In the genomic region with DNA sequence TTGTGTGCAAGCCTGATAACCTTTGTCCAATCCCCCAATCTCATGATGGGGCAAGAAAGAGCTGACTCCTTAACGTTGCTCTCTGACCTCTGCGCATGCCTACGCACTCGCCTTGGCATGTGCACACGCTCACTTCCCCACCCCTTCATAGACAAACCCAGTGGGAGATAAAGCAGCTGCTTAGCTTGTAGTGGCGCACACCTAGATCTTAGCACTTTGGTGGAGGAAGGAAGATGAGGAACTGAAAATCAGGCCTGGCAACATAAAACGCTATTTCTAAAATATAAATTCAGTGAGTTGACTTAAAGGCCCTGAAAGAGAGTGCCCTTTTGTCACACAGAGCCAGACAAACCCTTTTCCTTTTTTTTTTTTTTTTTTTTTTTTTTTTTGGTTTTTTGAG, we compare ENCODE assay signal across 32 mouse cellular contexts. TPM values are rescaled to one million over a fixed set of nuclear protein-coding genes. Genes with fewer than 3 reads are reported as not detected.
A peak's percentile ranks its signal among the peaks of the same experiment; 100 is the strongest.
DNase-seq lines count a peak whose midpoint lies in the region; ATAC-seq and TF ChIP-seq lines count a peak whose summit lies in the region.
"Had no signal": no experiment of that assay in that cellular context is flagged by ENCODE, and none has a peak within 500 bp of the region (broad histone marks: within the 10 kb centered on the region; RNA-seq: fewer than 3 reads in every experiment).

No protein-coding gene starts in this region.

- 91% methylated on average over 7 of the region's 7 CpGs for WGBS in midbrain, embryonic 11.5 days

- H3K9ac ChIP-seq in MEL (ENCODE audit: control insufficient read depth, low read depth, low read length, poor library complexity, severe bottlenecking) = no peak overlapping the region
- no peak overlapping the region for H3K9ac ChIP-seq in midbrain, embryonic 11.5 days (ENCODE audit: low read length)
- H3K9ac ChIP-seq: embryonic facial prominence, embryonic 13.5 days; forebrain, embryonic 15.5 days; heart, embryonic 12.5 days; hindbrain, embryonic 14.5 days; limb, embryonic 13.5 days; liver, embryonic 12.5 days; midbrain, embryonic 12.5 days had no signal

- H3K79me2 ChIP-seq in MEL (ENCODE audit: control insufficient read depth, insufficient read depth, low read length, poor library complexity) = no peaks in the 10 kb centered on the region

- peaks cover 0 to 15% of the 10 kb centered on the region in 2 experiments; a peak in 2 of 4 replicates for H3K36me3 ChIP-seq in MEL (ENCODE audit: control insufficient read depth in 1 of 2, insufficient read depth in 2 of 2, low read length in 2 of 2)
- peaks cover 7% of the 10 kb centered on the region for H3K36me3 ChIP-seq in midbrain, embryonic 11.5 days (ENCODE audit: control insufficient read depth, insufficient read depth, low read length)

- TF ChIP-seq CTCF in MEL (IDR thresholded peaks at IDR 0.05 in 2 of 3, conservative IDR thresholded peaks at IDR 0.05 in 1 of 3; ENCODE audit: control insufficient read depth in 1 of 3, insufficient read depth in 1 of 3, low read depth in 2 of 3, low read length in 3 of 3, poor library complexity in 1 of 3, severe bottlenecking in 1 of 3) = no peak

- H3K9me3 ChIP-seq in MEL (replicated peaks; ENCODE audit: insufficient read depth, low read length) = no peaks in the 10 kb centered on the region
- no peaks in the 10 kb centered on the region for H3K9me3 ChIP-seq in midbrain, embryonic 11.5 days (ENCODE audit: control insufficient read depth, low read length)
- H3K9me3 ChIP-seq: embryonic facial prominence, embryonic 13.5 days; forebrain, embryonic 10.5 days; forebrain, embryonic 15.5 days; heart, embryonic 12.5 days; limb, embryonic 13.5 days; liver, embryonic 12.5 days; midbrain, embryonic 12.5 days had no signal

- DNase-seq in B cell, adult 2 months = peak; percentile 45 to 52
- DNase-seq in MEL (ENCODE audit: low read depth, low spot score) = peak; percentile 88
- peak; percentile 68 to 74 for DNase-seq in spleen, postnatal 36 days (ENCODE audit: low spot score in 2 of 2)
- no peak for DNase-seq in midbrain, embryonic 11.5 days (ENCODE audit: low spot score, missing footprints)
- DNase-seq in adrenal gland, adult (ENCODE audit: inconsistent age in 2 of 2, low spot score in 1 of 2) = no peak
- DNase-seq in adrenal gland, postnatal 4 days (ENCODE audit: low spot score in 2 of 2) = no peak
- DNase-seq: adrenal gland, adult 8-10 months; cerebellum, adult 11-12 months; cerebellum, adult 9-11 months; gastrocnemius, postnatal 36 days; heart, adult 2 months; kidney, adult 9 months; kidney, postnatal 10 days; layer of hippocampus, adult 9-11 months; lung, adult 18-20 months; retina, postnatal 1 day; right cerebral cortex, postnatal 25 days; thymus, adult 18-20 months; thymus, postnatal 25 days had no signal

- no peak for TF ChIP-seq RAD21 in MEL (IDR thresholded peaks at IDR 0.05; ENCODE audit: low read depth, low read length)

- TF ChIP-seq POLR2A in MEL (IDR thresholded peaks at IDR 0.05; ENCODE audit: control insufficient read depth in 1 of 2, insufficient read depth in 1 of 2, low read depth in 1 of 2, low read length in 2 of 2, poor library complexity in 1 of 2) = peak in 1 of 2 experiments; percentile 38; a peak in 2 of 4 replicates

- peak; percentile 71 for ATAC-seq in megakaryocyte, adult 5-6 weeks (ENCODE audit: poor library complexity, severe bottlenecking)
- no peak for ATAC-seq in midbrain, embryonic 11.5 days (ENCODE audit: low FRiP score)
- ATAC-seq: activated CD4-positive, CD25-positive, alpha-beta regulatory T cell, adult 4 months; forebrain, embryonic 15.5 days; intestine, postnatal 0 days; liver, embryonic 12.5 days; lung, postnatal 0 days had no signal

- H3K4me3 ChIP-seq in MEL (ENCODE audit: control insufficient read depth in 1 of 2, insufficient read depth in 1 of 2, low read depth in 2 of 2, low read length in 2 of 2) = no peak overlapping the region
- H3K4me3 ChIP-seq in midbrain, embryonic 11.5 days (ENCODE audit: low read depth, low read length) = no peak overlapping the region
- H3K4me3 ChIP-seq: embryonic facial prominence, embryonic 13.5 days; forebrain, embryonic 10.5 days; forebrain, embryonic 15.5 days; heart, adult 2 months; heart, embryonic 12.5 days; limb, embryonic 13.5 days; liver, embryonic 12.5 days; midbrain, embryonic 12.5 days had no signal

- 0 out of 4 replicates have a peak, but pooled peaks of 1 of the 2 experiments have one; percentile 9 for TF ChIP-seq EP300 in MEL (IDR thresholded peaks at IDR 0.05; ENCODE audit: low read depth in 1 of 2, low read length in 2 of 2)

- no peak overlapping the region for H3K4me2 ChIP-seq in midbrain, embryonic 11.5 days
- H3K4me2 ChIP-seq: embryonic facial prominence, embryonic 13.5 days; forebrain, embryonic 15.5 days; heart, embryonic 12.5 days; hindbrain, embryonic 14.5 days; limb, embryonic 13.5 days; liver, embryonic 12.5 days; midbrain, embryonic 12.5 days had no signal

- H3K27me3 ChIP-seq in MEL (ENCODE audit: control insufficient read depth in 1 of 2, insufficient read depth in 2 of 2, low read length in 2 of 2) = no peaks in the 10 kb centered on the region
- H3K27me3 ChIP-seq in midbrain, embryonic 11.5 days (ENCODE audit: control insufficient read depth, insufficient read depth, low read length) = no peaks in the 10 kb centered on the region
- H3K27me3 ChIP-seq: embryonic facial prominence, embryonic 13.5 days; forebrain, embryonic 15.5 days; heart, embryonic 12.5 days; limb, embryonic 13.5 days; liver, embryonic 12.5 days; midbrain, embryonic 12.5 days had no signal

- peaks cover 5% of the 10 kb centered on the region in 2 experiments; a peak in 3 of 4 replicates for H3K4me1 ChIP-seq in MEL (ENCODE audit: control insufficient read depth in 1 of 2, insufficient read depth in 2 of 2, low read length in 2 of 2)
- H3K4me1 ChIP-seq in midbrain, embryonic 11.5 days (ENCODE audit: control insufficient read depth, insufficient read depth, low read length) = no peaks in the 10 kb centered on the region
- H3K4me1 ChIP-seq: embryonic facial prominence, embryonic 13.5 days; forebrain, embryonic 10.5 days; forebrain, embryonic 15.5 days; heart, embryonic 12.5 days; limb, embryonic 13.5 days; midbrain, embryonic 12.5 days had no signal

- H3K27ac ChIP-seq in MEL (ENCODE audit: control insufficient read depth, low read depth, low read length) = peak overlapping the region; percentile 46; the same call in 1 of the 2 replicates
- no peak overlapping the region for H3K27ac ChIP-seq in midbrain, embryonic 11.5 days (ENCODE audit: low read depth, low read length)
- H3K27ac ChIP-seq: embryonic facial prominence, embryonic 13.5 days; forebrain, embryonic 10.5 days; forebrain, embryonic 15.5 days; heart, adult 2 months; hindbrain, embryonic 14.5 days; limb, embryonic 13.5 days; liver, embryonic 12.5 days; macrophage; midbrain, embryonic 12.5 days had no signal

TF ChIP-seq in MEL, 35 proteins besides CTCF, POLR2A, EP300 and RAD21 (continues in another document):
- TF ChIP-seq ZMIZ1 (IDR thresholded peaks at IDR 0.05; ENCODE audit: low read depth, low read length) (no peak), UBTF (IDR thresholded peaks at IDR 0.05; ENCODE audit: borderline replicate concordance, insufficient read depth, low read depth, low read length) (no peak), SIN3A (IDR thresholded peaks at IDR 0.05; ENCODE audit: low read length) (peak; percentile 73), MAX (IDR thresholded peaks at IDR 0.05; ENCODE audit: low read length) (peak; percentile 85; the same call in 1 of the 2 replicates), RCOR1 (IDR thresholded peaks at IDR 0.05; ENCODE audit: low read depth, low read length) (no peak), MAZ (IDR thresholded peaks at IDR 0.05; ENCODE audit: low read depth, low read length) (no peak), NRF1 (IDR thresholded peaks at IDR 0.05; ENCODE audit: insufficient read depth, low read depth, low read length, poor library complexity, severe bottlenecking) (peak; percentile 97), USF2 (IDR thresholded peaks at IDR 0.05; ENCODE audit: borderline replicate concordance in 1 of 2, insufficient read depth in 1 of 2, low read depth in 1 of 2, low read length in 2 of 2) (no peak), CHD2 (IDR thresholded peaks at IDR 0.05; ENCODE audit: low read length) (no peak), MEF2A (IDR thresholded peaks at IDR 0.05; ENCODE audit: extremely low read depth, insufficient replicate concordance, low read depth, low read length, poor library complexity, severe bottlenecking) (no peak)

RNA-seq across cellular contexts. Expression of gene Dnajc9, which starts 17.9 kb away (rescaled TPM):
- 125 and 138 TPM in 2 replicates for total RNA-seq in MEL (2012; rRNA removed)
- 100 to 1,000 TPM; 114 to 385 TPM for polyA plus RNA-seq in MEL (2012; ENCODE audit: insufficient read depth in 1 of 2, insufficient read length in 2 of 2, low read depth in 1 of 2, low replicate concordance in 2 of 2, missing spikeins in 1 of 2)
- total RNA-seq in megakaryocyte, adult 5-6 weeks (2015) = 52.3 and 53.9 TPM in 2 replicates
- 170 and 172 TPM in 2 replicates for total RNA-seq in megakaryocyte, adult 5-6 weeks (2017)
- polyA plus RNA-seq in midbrain, embryonic 11.5 days (2014; fragmentation: Nextera tagmentation; extraction: Ambion mirVana) = 276 and 296 TPM in 2 replicates
- total RNA-seq in adrenal gland, postnatal 4 days (2021) = 10 to 100 TPM; 58.4 to 62.8 TPM

RNA-seq across cellular contexts. Expression of gene Mrps16, which starts 22.6 kb away (rescaled TPM):
- total RNA-seq in MEL (2012; rRNA removed) = 119 and 132 TPM in 2 replicates
- 100 to 1,000 TPM in 1 of 2 experiments, not detected in 1; 112 TPM for polyA plus RNA-seq in MEL (2012; ENCODE audit: insufficient read depth in 1 of 2, insufficient read length in 2 of 2, low read depth in 1 of 2, low replicate concordance in 2 of 2, missing spikeins in 1 of 2)
- 60.7 and 78.0 TPM in 2 replicates for total RNA-seq in megakaryocyte, adult 5-6 weeks (2015)
- total RNA-seq in megakaryocyte, adult 5-6 weeks (2017) = 22.2 and 43.8 TPM in 2 replicates
- 71.8 and 73.0 TPM in 2 replicates for polyA plus RNA-seq in midbrain, embryonic 11.5 days (2014; fragmentation: Nextera tagmentation; extraction: Ambion mirVana)
- total RNA-seq in adrenal gland, postnatal 4 days (2021) = 10 to 100 TPM; 73.0 to 74.9 TPM

RNA-seq across cellular contexts. Expression of gene Fam149b, which starts 22.8 kb away (rescaled TPM):
- 16.1 and 18.9 TPM in 2 replicates for total RNA-seq in MEL (2012; rRNA removed)
- 10 to 100 TPM in 1 of 2 experiments, not detected in 1; 25.8 TPM for polyA plus RNA-seq in MEL (2012; ENCODE audit: insufficient read depth in 1 of 2, insufficient read length in 2 of 2, low read depth in 1 of 2, low replicate concordance in 2 of 2, missing spikeins in 1 of 2)
- 22.1 and 23.9 TPM in 2 replicates for total RNA-seq in megakaryocyte, adult 5-6 weeks (2015)
- 22.4 and 25.9 TPM in 2 replicates for total RNA-seq in megakaryocyte, adult 5-6 weeks (2017)
- 53.8 and 58.9 TPM in 2 replicates for polyA plus RNA-seq in midbrain, embryonic 11.5 days (2014; fragmentation: Nextera tagmentation; extraction: Ambion mirVana)
- total RNA-seq in adrenal gland, postnatal 4 days (2021) = 10 to 100 TPM; 37.2 to 44.3 TPM

RNA-seq across cellular contexts. Expression of gene Ecd, which starts 22.9 kb away (rescaled TPM):
- total RNA-seq in MEL (2012; rRNA removed) = 58.8 and 64.9 TPM in 2 replicates
- 10 to 100 TPM in 1 of 2 experiments, not detected in 1; 72.2 TPM for polyA plus RNA-seq in MEL (2012; ENCODE audit: insufficient read depth in 1 of 2, insufficient read length in 2 of 2, low read depth in 1 of 2, low replicate concordance in 2 of 2, missing spikeins in 1 of 2)
- 22.5 and 24.4 TPM in 2 replicates for total RNA-seq in megakaryocyte, adult 5-6 weeks (2015)
- 35.9 and 39.0 TPM in 2 replicates for total RNA-seq in megakaryocyte, adult 5-6 weeks (2017)
- polyA plus RNA-seq in midbrain, embryonic 11.5 days (2014; fragmentation: Nextera tagmentation; extraction: Ambion mirVana) = 73.3 and 74.8 TPM in 2 replicates
- total RNA-seq in adrenal gland, postnatal 4 days (2021) = 10 to 100 TPM; 41.5 to 44.5 TPM

Comparison
In these comparisons a context has a peak if more than half of its experiments do, and no peak if none do; other contexts are left out.
1. DNase-seq: peak in B cell, adult 2 months (2 of 2), MEL (single experiment) and spleen, postnatal 36 days (2 of 2); none in midbrain, embryonic 11.5 days (single experiment), adrenal gland, adult (0 of 2) and adrenal gland, postnatal 4 days (0 of 2).